Mouse (Mus musculus): Measurements from ENCODE around the gene Prpsap1.

- TF ChIP-seq CTCF (IDR thresholded peaks at IDR 0.05; ENCODE audit: borderline replicate concordance, insufficient read depth, low read length) (no peak), POLR2A (IDR thresholded peaks at IDR 0.05; ENCODE audit: low read depth, low read length) (no peak)
Measured at GRCm38 (mm10) chr11:116424621-116425407, 69.2 kb downstream of the Prpsap1 start.

Data from embryonic fibroblast, embryonic 13.5 days (primary cell).